Mouse (Mus musculus): ENCODE data around the gene Slc6a18. TPM values are rescaled to one million over a fixed set of nuclear protein-coding genes. Genes with fewer than 3 reads are reported as not detected.
"Not testable (repeated sequence)": the region's sequence is repeated elsewhere in the genome, so short reads cannot be mapped to it uniquely, and the experiment has no call there.

Gene Slc6a18
- polyA plus RNA-seq, 1 experiment from 2014 or later = not detected

- Histone ChIP-seq H3K9me3 (ENCODE audit: control insufficient read depth, low read length) (no peaks in the 10 kb centered on the region), H3K4me2 (ENCODE audit: low read depth, low read length) (no peak overlapping the region), H3K9ac (ENCODE audit: low read length) (no peak overlapping the region), H3K27me3 (ENCODE audit: control insufficient read depth, insufficient read depth, low read depth, low read length) (no peaks in the 10 kb centered on the region), H3K36me3 (ENCODE audit: control insufficient read depth, insufficient read depth, low read length) (no peaks in the 10 kb centered on the region), H3K4me3 (ENCODE audit: low read length) (no peak overlapping the region), H3K4me1 (replicated peaks; ENCODE audit: control insufficient read depth, insufficient read depth, low read length) (no peaks in the 10 kb centered on the region), H3K27ac (ENCODE audit: low read length) (no peak overlapping the region)
- WGBS = 86% methylated on average over 5 of the region's 5 CpGs
- no peak for ATAC-seq (ENCODE audit: low read depth)
Measured at GRCm38 (mm10) chr13:73711221-73711620, 33.4 kb upstream of the Slc6a18 start.

DNA sequence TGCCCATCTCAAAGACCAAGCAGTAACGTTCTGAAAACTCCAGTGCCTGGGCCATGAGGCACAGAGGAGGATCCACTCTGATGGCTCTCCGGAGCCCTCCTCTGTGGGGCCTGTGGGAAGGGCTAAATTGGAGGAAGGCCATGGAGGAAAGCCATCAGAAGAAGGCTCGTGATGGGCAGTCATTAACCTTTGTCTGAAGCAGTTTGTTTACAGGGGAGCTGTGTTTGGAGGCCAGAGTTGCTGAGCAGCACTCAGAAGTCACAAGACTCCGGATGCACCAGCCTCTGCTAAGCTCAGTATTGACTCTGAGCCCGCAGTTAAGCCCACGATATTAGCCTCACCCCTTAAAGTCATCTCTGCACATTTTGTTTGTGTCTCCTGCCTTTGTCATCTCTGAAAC is 31.7 kb upstream of the Slc6a18 start:
- no peaks in the 10 kb centered on the region for H3K36me3 ChIP-seq (ENCODE audit: control insufficient read depth, insufficient read depth, low read length)
- WGBS = 36% methylated on average over 6 of the region's 6 CpGs
- H3K4me3 ChIP-seq (ENCODE audit: low read length) = no peak overlapping the region
- H3K4me1 ChIP-seq (replicated peaks; ENCODE audit: control insufficient read depth, insufficient read depth, low read length) = no peaks in the 10 kb centered on the region
- no peak overlapping the region for H3K27ac ChIP-seq (ENCODE audit: low read length)
- H3K9ac ChIP-seq (ENCODE audit: low read length) = no peak overlapping the region
- no peak overlapping the region for H3K4me2 ChIP-seq (ENCODE audit: low read depth, low read length)
- H3K9me3 ChIP-seq (ENCODE audit: control insufficient read depth, low read length) = no peaks in the 10 kb centered on the region
- ATAC-seq (ENCODE audit: low read depth) = no peak
- H3K27me3 ChIP-seq (ENCODE audit: control insufficient read depth, insufficient read depth, low read depth, low read length) = no peaks in the 10 kb centered on the region

DNA sequence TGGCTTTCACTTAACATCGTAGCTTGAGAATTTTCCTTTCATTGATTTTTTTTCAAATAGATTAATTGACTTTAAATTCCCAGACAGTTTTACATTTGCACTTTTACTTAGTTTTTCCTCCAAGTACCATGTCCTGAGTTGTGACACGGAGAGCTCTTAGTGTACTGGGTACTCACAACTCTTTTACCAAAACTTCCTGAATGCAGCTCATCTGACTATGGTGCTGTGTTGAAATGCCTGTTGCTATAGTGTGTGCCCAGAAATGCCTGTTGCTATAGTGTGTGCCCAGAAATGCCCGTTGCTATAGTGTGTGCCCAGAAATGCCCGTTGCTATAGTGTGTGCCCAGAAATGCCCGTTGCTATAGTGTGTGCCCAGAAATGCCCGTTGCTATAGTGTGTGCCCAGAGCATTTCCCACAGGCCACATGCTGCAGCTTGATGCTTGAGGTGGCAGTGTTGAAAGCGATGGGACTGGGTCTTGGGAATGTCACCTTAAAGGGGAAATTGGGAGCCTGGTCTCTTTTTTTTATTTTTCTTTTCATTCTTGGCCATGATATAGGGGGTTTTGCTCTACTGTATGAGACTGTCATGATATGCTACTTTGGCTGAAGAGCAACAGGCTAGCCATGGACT is 27.0 kb upstream of the Slc6a18 start, which contains the start of gene Slc6a19:
Slc6a19 (minus strand) TSS at position 172 of the 632 bp plus-strand sequence.
- H3K9ac ChIP-seq (ENCODE audit: low read length) = no peak within 1 kb of the TSS
- no peaks in the 10 kb centered on the region for H3K4me1 ChIP-seq (replicated peaks; ENCODE audit: control insufficient read depth, insufficient read depth, low read length)
- no peaks in the 10 kb centered on the region for H3K36me3 ChIP-seq (ENCODE audit: control insufficient read depth, insufficient read depth, low read length)
- no peak within 1 kb of the TSS for H3K4me2 ChIP-seq (ENCODE audit: low read depth, low read length)
- ATAC-seq (ENCODE audit: low read depth) = no peak
- no peaks in the 10 kb centered on the region for H3K9me3 ChIP-seq (ENCODE audit: control insufficient read depth, low read length)
- H3K27ac ChIP-seq (ENCODE audit: low read length) = no peak within 1 kb of the TSS
- H3K4me3 ChIP-seq (ENCODE audit: low read length) = no peak within 1 kb of the TSS
- WGBS = 85% methylated on average over 7 of the region's 7 CpGs
- no peaks in the 10 kb centered on the region for H3K27me3 ChIP-seq (ENCODE audit: control insufficient read depth, insufficient read depth, low read depth, low read length)

- 50% methylated on average over 4 of the region's 4 CpGs for WGBS
- H3K36me3 ChIP-seq (ENCODE audit: control insufficient read depth, insufficient read depth, low read length); H3K27me3 ChIP-seq (ENCODE audit: control insufficient read depth, insufficient read depth, low read depth, low read length); ATAC-seq (ENCODE audit: low read depth); H3K4me3 ChIP-seq (ENCODE audit: low read length); H3K27ac ChIP-seq (ENCODE audit: low read length); H3K4me1 ChIP-seq (replicated peaks; ENCODE audit: control insufficient read depth, insufficient read depth, low read length); H3K9ac ChIP-seq (ENCODE audit: low read length); H3K9me3 ChIP-seq (ENCODE audit: control insufficient read depth, low read length); H3K4me2 ChIP-seq (ENCODE audit: low read depth, low read length): not testable (repeated sequence)
Measured at GRCm38 (mm10) chr13:73703486-73703885, 25.7 kb upstream of the Slc6a18 start.

DNA sequence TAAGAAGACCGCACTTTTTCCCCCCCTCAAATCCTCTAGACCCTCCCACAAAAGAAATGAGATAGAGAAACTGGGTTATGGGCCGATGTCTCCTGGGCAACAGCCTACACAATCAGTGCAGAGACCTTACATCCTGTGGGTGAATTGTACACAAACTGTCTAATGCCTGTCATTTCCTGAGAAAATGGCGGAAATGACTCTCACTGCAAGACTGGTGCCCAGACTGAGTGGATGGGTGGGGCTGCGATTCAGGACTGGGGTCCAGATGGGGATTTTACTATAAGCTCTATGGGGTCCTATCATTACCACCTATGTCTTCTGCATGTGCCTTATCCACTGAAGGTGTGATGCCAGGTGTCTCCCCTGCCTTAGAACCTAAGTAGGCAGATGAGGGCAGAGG is 25.0 kb upstream of the Slc6a18 start:
- Histone ChIP-seq H3K9me3 (ENCODE audit: control insufficient read depth, low read length) (no peaks in the 10 kb centered on the region), H3K27me3 (ENCODE audit: control insufficient read depth, insufficient read depth, low read depth, low read length) (no peaks in the 10 kb centered on the region)
- ATAC-seq (ENCODE audit: low read depth) = peak; percentile 65

GRCm38 (mm10) chr13:73701161-73701883 is 23.5 kb upstream of the Slc6a18 start:
- H3K4me2 ChIP-seq (ENCODE audit: low read depth, low read length) = no peak overlapping the region
- H3K4me3 ChIP-seq (ENCODE audit: low read length) = no peak overlapping the region
- H3K36me3 ChIP-seq (ENCODE audit: control insufficient read depth, insufficient read depth, low read length) = no peaks in the 10 kb centered on the region
- no peak overlapping the region for H3K9ac ChIP-seq (ENCODE audit: low read length)
- H3K27me3 ChIP-seq (ENCODE audit: control insufficient read depth, insufficient read depth, low read depth, low read length) = no peaks in the 10 kb centered on the region
- no peak for ATAC-seq (ENCODE audit: low read depth)
- 66% methylated on average over 9 of the region's 9 CpGs for WGBS
- H3K9me3 ChIP-seq (ENCODE audit: control insufficient read depth, low read length) = no peaks in the 10 kb centered on the region
- H3K27ac ChIP-seq (ENCODE audit: low read length) = no peak overlapping the region
- H3K4me1 ChIP-seq (replicated peaks; ENCODE audit: control insufficient read depth, insufficient read depth, low read length) = no peaks in the 10 kb centered on the region

More for the DNA sequence above, 25.0 kb upstream of the Slc6a18 start:
- Histone ChIP-seq H3K4me2 (ENCODE audit: low read depth, low read length) (no peak overlapping the region), H3K4me3 (ENCODE audit: low read length) (no peak overlapping the region), H3K36me3 (ENCODE audit: control insufficient read depth, insufficient read depth, low read length) (no peaks in the 10 kb centered on the region), H3K4me1 (replicated peaks; ENCODE audit: control insufficient read depth, insufficient read depth, low read length) (no peaks in the 10 kb centered on the region), H3K27ac (ENCODE audit: low read length) (no peak overlapping the region), H3K9ac (ENCODE audit: low read length) (no peak overlapping the region)
- 58% methylated on average over 4 of the region's 4 CpGs for WGBS

- Histone ChIP-seq H3K4me1 (replicated peaks; ENCODE audit: control insufficient read depth, insufficient read depth, low read length) (no peaks in the 10 kb centered on the region), H3K9me3 (ENCODE audit: control insufficient read depth, low read length) (no peaks in the 10 kb centered on the region), H3K27me3 (ENCODE audit: control insufficient read depth, insufficient read depth, low read depth, low read length) (no peaks in the 10 kb centered on the region), H3K36me3 (ENCODE audit: control insufficient read depth, insufficient read depth, low read length) (no peaks in the 10 kb centered on the region), H3K4me2 (ENCODE audit: low read depth, low read length) (no peak overlapping the region), H3K27ac (ENCODE audit: low read length) (no peak overlapping the region), H3K4me3 (ENCODE audit: low read length) (no peak overlapping the region), H3K9ac (ENCODE audit: low read length) (no peak overlapping the region)
- no peak for ATAC-seq (ENCODE audit: low read depth)
- WGBS = 87% methylated on average over 12 of the region's 12 CpGs
Measured at GRCm38 (mm10) chr13:73700554-73700953, 22.7 kb upstream of the Slc6a18 start.

GRCm38 (mm10) chr13:73699714-73700113 is 21.9 kb upstream of the Slc6a18 start:
- Histone ChIP-seq H3K4me3 (ENCODE audit: low read length) (no peak overlapping the region), H3K9ac (ENCODE audit: low read length) (no peak overlapping the region), H3K36me3 (ENCODE audit: control insufficient read depth, insufficient read depth, low read length) (no peaks in the 10 kb centered on the region), H3K4me2 (ENCODE audit: low read depth, low read length) (no peak overlapping the region), H3K27me3 (ENCODE audit: control insufficient read depth, insufficient read depth, low read depth, low read length) (no peaks in the 10 kb centered on the region), H3K9me3 (ENCODE audit: control insufficient read depth, low read length) (no peaks in the 10 kb centered on the region), H3K4me1 (replicated peaks; ENCODE audit: control insufficient read depth, insufficient read depth, low read length) (no peaks in the 10 kb centered on the region), H3K27ac (ENCODE audit: low read length) (no peak overlapping the region)
- 91% methylated on average over 6 of the region's 6 CpGs for WGBS
- no peak for ATAC-seq (ENCODE audit: low read depth)

DNA sequence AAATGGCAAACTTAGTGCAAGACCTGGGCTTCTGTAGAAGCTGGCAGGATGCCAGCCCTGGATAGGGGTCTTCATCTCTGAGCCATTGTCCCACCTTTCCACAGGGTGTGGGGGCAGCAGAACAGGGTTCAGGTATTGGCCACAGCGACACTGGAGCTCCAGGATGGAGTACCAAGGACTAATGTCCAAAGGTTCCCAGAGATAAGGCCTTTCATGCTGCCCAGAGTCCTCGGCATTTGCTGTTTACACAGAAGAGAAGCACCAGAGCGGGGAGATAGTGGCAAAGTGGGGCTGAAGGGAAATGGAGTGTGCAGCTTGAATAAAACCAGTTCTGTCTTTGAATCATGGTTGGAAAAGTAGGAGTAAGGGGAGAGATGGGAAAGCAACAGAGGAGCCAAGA is 18.7 kb upstream of the Slc6a18 start:
- Histone ChIP-seq H3K9ac (ENCODE audit: low read length) (no peak overlapping the region), H3K9me3 (ENCODE audit: control insufficient read depth, low read length) (no peaks in the 10 kb centered on the region), H3K4me3 (ENCODE audit: low read length) (no peak overlapping the region), H3K27me3 (ENCODE audit: control insufficient read depth, insufficient read depth, low read depth, low read length) (no peaks in the 10 kb centered on the region), H3K27ac (ENCODE audit: low read length) (no peak overlapping the region), H3K36me3 (ENCODE audit: control insufficient read depth, insufficient read depth, low read length) (no peaks in the 10 kb centered on the region), H3K4me2 (ENCODE audit: low read depth, low read length) (no peak overlapping the region), H3K4me1 (replicated peaks; ENCODE audit: control insufficient read depth, insufficient read depth, low read length) (no peaks in the 10 kb centered on the region)
- WGBS = 42% methylated on average over 3 of the region's 3 CpGs
- no peak for ATAC-seq (ENCODE audit: low read depth)
